Mouse (Mus musculus): ENCODE results near the gene Mfsd4b2.
"Not testable (repeated sequence)": the region's sequence is repeated elsewhere in the genome, so short reads cannot be mapped to it uniquely, and the experiment has no call there.

Gene Mfsd4b2

GRCm38 (mm10) chr10:39926616-39927139 is at the start of gene Mfsd4b2:
Gene Mfsd4b2 (minus strand): TSS chr10:39926923.
- no peak for DNase-seq (ENCODE audit: low spot score in 2 of 2)

DNA sequence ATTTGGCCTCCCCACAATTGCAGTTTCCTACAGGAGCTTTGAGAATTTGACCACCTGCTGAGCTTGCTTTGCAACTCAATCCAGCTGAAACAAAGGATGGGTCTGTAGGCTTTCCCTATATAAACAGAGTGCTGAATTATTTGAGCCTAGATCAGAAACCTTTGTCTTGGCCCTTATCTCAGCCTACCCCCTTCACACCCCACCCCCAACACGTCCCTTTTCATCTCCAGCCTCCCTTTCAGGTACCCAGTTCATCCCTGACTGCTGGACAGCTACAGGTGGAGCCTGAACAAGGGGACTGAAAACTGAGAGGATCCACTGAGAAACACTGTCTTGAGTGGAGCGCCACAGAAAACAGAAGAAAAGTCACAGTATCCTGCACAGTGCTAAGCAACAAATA is 49.0 kb upstream of the Mfsd4b2 start:
- DNase-seq (ENCODE audit: low spot score in 2 of 2), result no peak

DNA sequence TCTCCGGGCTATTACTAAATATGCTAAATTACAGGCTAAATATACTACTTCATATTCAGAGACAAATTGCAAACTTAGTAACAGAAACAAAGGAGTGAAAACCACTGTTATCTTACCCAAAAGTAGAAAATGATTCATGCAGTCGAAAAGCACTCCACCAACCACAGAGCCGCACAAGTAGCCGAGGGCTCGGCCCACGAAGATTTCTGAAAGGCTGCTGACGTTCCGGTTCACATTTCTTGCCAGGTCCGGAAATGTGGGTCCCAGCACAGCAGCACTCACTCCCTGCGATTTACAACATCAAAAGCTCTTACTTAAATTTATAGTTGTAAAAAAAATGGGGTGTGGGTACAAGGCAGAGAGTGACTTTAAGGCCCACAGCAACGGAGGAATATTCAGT is 48.3 kb upstream of the Mfsd4b2 start:
- DNase-seq (ENCODE audit: low spot score in 2 of 2), result no peak

GRCm38 (mm10) chr10:39967512-39967911 is 40.8 kb upstream of the Mfsd4b2 start:
- DNase-seq (ENCODE audit: low spot score in 2 of 2), result no peak

- DNase-seq (ENCODE audit: low spot score in 2 of 2), result no peak
These were observed 35.2 kb upstream of the Mfsd4b2 start for GRCm38 (mm10) chr10:39961906-39962305.

GRCm38 (mm10) chr10:39960441-39960822 is 33.7 kb upstream of the Mfsd4b2 start:
- DNase-seq (ENCODE audit: low spot score in 2 of 2), result no peak

DNA sequence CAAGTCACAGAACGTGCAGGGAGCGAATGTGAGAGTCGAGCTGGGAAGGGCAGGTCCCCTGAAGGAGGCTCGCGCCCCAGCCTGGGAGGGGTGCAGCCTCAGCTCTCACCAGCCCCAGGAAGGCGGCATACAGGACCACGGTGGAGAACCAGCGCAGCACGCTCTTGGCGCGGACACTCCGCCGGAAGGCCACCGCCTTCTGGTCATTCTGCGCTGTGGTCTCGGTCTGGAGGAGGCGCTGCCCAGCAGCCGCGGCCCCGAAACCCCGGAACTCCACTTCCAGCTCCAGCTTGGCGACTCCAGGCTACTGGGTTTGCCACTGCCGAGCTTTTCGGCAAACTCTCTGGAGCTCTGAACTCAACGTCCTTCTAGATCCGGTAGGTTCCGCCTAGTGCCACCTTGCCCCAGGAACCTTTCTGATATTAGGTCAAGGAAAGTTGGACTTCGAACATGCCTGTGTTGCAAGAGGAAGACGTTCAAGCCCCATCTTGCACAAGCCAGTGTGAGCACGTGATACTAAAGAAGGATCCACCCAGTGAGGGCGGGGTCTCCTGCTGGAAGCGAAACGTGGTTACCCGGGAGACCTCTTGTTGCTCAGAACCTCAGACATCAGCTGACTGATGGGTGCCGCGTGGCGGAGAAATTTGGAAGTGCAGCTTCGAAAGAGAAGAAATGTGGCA is 33.2 kb upstream of the Mfsd4b2 start, which contains the start of gene Mfsd4b3:
TSS of gene Mfsd4b3 (minus strand) at position 393 of the 680 bp plus-strand sequence.
- DNase-seq (ENCODE audit: low spot score in 2 of 2), result peak; percentile 70 to 82

- no peak for DNase-seq (ENCODE audit: low spot score in 2 of 2)
These were observed 31.5 kb upstream of the Mfsd4b2 start for GRCm38 (mm10) chr10:39958266-39958665.

DNA sequence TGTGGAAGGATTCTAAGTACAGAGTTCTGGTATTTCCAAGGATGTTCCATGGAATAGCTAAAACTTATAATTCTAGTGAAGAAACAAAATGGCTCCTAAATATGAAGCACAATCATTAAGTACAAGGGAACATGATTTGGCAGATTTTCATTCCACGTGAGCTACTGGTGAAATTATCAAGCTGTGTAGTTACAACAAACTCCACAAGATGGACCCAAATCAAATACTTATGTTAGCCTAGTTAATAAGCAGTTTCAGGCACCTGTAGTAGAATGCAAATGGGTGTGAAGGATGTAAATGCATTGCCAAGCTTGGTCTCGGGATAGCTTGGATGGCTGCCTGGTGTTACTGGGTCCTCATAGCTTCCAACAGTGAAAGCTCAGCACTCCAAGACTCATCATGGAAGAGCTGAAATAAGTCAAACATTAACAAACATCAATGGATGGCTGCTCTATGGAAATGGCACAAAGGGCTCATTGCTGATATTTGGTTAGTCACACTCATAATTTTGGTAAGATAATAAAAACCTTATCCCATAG is 29.7 kb upstream of the Mfsd4b2 start:
- no peak for DNase-seq (ENCODE audit: low spot score in 2 of 2)

- no peak for DNase-seq (ENCODE audit: low spot score in 2 of 2)
These were observed 28.4 kb upstream of the Mfsd4b2 start for GRCm38 (mm10) chr10:39955163-39955562.

- no peak for DNase-seq (ENCODE audit: low spot score in 2 of 2)
These were observed 22.7 kb upstream of the Mfsd4b2 start for GRCm38 (mm10) chr10:39949377-39949954.

DNA sequence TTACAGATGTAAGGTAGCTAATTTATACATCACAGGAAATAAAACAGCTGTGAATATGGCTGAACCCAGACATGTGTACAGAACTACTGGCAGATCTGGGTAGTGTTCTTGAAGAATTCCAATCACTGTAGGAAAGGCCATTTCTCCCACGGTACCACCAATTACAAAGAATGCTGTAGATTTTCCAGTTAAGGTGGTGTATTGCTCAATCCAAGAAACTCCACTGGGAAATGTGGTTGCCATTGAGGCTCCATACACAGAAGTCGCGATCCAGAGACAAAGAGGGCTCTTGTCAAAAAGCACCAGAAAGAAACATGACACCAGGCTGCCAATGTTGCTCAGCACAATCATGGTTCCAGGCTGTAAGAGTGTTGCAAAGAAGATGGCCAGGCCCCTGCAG is 20.5 kb upstream of the Mfsd4b2 start:
- DNase-seq (ENCODE audit: low spot score in 2 of 2), result not testable (repeated sequence)

- no peak for DNase-seq (ENCODE audit: low spot score in 2 of 2)
These were observed 9.8 kb upstream of the Mfsd4b2 start for GRCm38 (mm10) chr10:39936553-39936952.

DNA sequence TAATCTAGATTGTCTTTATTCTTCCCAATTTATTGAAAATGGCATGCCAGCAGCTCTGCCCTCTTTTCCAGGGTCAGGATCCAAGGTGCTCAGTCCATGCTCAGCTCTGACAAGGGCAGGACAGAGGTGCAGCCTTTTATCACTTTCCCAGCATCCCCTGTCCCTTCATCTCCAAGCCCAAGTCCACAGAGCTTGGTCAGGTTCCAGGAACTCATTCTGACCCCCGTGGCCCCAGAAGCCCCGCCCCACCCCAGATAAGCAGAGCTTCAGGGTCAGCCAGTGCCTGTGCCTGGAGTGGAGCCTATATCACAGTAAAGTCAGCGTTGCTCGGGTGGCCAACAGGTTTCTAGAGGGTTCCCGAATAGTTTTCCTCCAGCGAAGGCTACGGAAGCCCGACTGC is 2.2 kb downstream of the Mfsd4b2 start:
- not testable (repeated sequence) for DNase-seq (ENCODE audit: low spot score in 2 of 2)

DNA sequence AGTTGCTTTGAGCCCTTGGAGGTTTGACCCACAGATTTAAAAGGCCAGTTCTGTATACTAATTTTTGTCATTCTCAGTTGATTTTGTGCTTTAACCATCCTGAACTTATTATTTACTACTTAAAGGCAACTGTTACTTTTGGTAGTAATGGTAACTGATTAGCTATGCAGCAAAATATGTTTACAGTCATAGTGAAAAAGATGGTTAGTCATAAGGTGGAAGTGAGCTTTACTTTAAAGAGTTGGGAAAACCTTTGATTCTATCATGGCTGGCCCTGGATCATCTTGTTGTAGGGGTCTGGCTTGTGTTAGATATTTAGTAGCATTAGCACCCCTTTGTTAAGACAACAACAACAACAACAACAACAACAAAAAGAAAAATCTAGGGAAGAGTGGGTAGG is 14.1 kb downstream of the Mfsd4b2 start:
- no peak for DNase-seq (ENCODE audit: low spot score in 2 of 2)

- DNase-seq (ENCODE audit: low spot score in 2 of 2), result no peak
These were observed 17.8 kb downstream of the Mfsd4b2 start for GRCm38 (mm10) chr10:39908768-39909441.

- no peak for DNase-seq (ENCODE audit: low spot score in 2 of 2)
These were observed 19.7 kb downstream of the Mfsd4b2 start for GRCm38 (mm10) chr10:39906799-39907658.

DNA sequence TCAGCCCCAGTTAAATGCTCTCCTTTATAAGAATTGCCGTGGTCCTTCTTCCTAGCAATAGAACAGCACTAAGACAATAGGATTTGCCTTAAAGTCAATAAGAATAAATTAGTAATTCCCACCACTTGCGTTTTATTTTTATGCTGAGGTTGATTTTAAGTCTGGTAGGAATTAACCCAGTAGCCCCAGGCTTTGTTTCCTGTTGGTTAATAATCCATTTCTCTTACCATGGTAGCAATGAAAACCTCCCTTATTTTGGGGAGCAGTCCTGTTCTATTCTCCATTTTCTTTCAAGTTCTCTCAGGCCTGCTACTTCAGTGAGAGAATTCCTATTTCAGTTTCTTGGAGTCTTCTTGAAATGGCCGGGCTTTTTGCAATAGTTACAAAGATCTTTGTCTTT is 22.5 kb downstream of the Mfsd4b2 start:
- no peak for DNase-seq (ENCODE audit: low spot score in 2 of 2)

DNA sequence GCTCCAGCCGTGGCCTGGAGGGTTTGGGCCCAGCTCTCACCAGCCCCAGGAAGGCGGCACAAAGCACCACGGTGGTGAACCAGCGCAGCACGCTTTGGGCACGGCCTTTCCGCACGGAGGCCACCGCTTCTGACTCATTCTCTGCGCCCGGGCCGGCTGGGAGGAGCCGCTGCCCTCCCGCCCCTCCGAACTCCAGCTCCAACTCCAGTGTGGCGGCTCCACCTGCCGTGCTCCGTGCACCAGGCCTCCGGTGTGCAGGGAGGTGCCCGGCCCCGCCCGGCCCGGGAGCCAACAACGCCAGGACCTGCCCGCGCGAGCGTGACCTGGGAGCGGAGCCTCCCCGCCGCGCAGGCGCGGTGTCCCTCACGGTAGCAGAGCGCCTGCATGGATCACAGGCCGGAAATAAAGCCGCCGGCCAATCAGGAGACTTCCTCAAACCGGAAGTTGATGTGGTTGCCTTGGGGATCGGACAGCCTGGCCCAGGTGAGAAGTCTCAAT is 27.8 kb downstream of the Mfsd4b2 start, which contains the start of gene Mfsd4b4:
TSS of gene Mfsd4b4 (minus strand) at position 365 of the 498 bp plus-strand sequence.
- DNase-seq (ENCODE audit: low spot score in 2 of 2), result peak; percentile 36 to 60

DNA sequence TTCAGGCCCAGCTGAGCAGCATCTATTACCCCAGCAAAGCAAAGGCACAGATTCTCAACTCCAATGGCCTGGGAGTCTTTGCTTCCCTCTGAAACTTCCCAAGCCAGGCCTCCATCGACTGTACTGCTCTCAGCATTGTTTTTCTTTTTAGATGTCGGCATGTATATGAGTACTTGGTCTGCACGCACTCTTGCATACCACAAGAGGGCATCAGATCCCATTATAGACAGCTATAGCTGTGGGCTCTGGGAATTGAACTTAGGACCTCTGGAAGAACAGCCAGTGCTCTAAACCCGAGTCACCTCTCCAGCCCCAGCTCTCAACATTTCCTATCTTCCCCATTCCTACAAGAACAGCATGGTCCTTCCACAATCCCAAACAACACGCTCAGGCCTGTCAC is 30.2 kb downstream of the Mfsd4b2 start:
- no peak for DNase-seq (ENCODE audit: low spot score in 2 of 2)

Data from spleen, postnatal 14 days (tissue).